Mouse (Mus musculus) heart, adult 9 months (tissue): ENCODE results near the gene Adcy7.

Source experiments
- DNase-seq, 2 experiments: peaks; one replicate each; pipeline ENCODE4 v3.0.0; 2022; ENCODE audit warnings: low spot score in 2 of 2

Gene Adcy7

GRCm38 (mm10) chr8:88273051-88273430 is 838 bp downstream of the Adcy7 start:
- no peak for DNase-seq

- DNase-seq = no peak
Observed at GRCm38 (mm10) chr8:88274090-88274489, 1.9 kb downstream of the Adcy7 start.

- DNase-seq = no peak
Observed at GRCm38 (mm10) chr8:88279220-88279619, 7.0 kb downstream of the Adcy7 start.

- no peak for DNase-seq
Observed at GRCm38 (mm10) chr8:88279670-88280069, 7.5 kb downstream of the Adcy7 start.

- no peak for DNase-seq
Observed at GRCm38 (mm10) chr8:88280904-88281303, 8.7 kb downstream of the Adcy7 start.

GRCm38 (mm10) chr8:88282684-88283083 is 10.5 kb downstream of the Adcy7 start:
- peak; percentile 90 to 93 for DNase-seq

GRCm38 (mm10) chr8:88283243-88284115 is 11.3 kb downstream of the Adcy7 start:
- DNase-seq = no peak

- DNase-seq = no peak
Observed at GRCm38 (mm10) chr8:88284738-88285137, 12.5 kb downstream of the Adcy7 start.

GRCm38 (mm10) chr8:88285469-88286356 is 13.5 kb downstream of the Adcy7 start:
- DNase-seq = no peak

GRCm38 (mm10) chr8:88286421-88286960 is 14.3 kb downstream of the Adcy7 start:
- DNase-seq = no peak

- DNase-seq = peak in 1 of 2 experiments; percentile 62
Observed at GRCm38 (mm10) chr8:88288622-88289242, 16.5 kb downstream of the Adcy7 start.

- no peak for DNase-seq
Observed at GRCm38 (mm10) chr8:88289901-88290300, 17.7 kb downstream of the Adcy7 start.

- no peak for DNase-seq
Observed at GRCm38 (mm10) chr8:88290326-88291304, 18.4 kb downstream of the Adcy7 start.

- no peak for DNase-seq
Observed at GRCm38 (mm10) chr8:88291305-88291690, 19.1 kb downstream of the Adcy7 start.

GRCm38 (mm10) chr8:88292926-88293325 is 20.7 kb downstream of the Adcy7 start:
- DNase-seq = no peak

GRCm38 (mm10) chr8:88293590-88294356 is 21.6 kb downstream of the Adcy7 start:
- DNase-seq = no peak

- no peak for DNase-seq
Observed at GRCm38 (mm10) chr8:88294977-88295376, 22.8 kb downstream of the Adcy7 start.

- peak; percentile 64 to 65 for DNase-seq
Observed at GRCm38 (mm10) chr8:88297976-88298732, 26.0 kb downstream of the Adcy7 start.

GRCm38 (mm10) chr8:88298733-88299103 is 26.5 kb downstream of the Adcy7 start:
- DNase-seq = no peak
